Mouse (Mus musculus): ENCODE measurements at regions not wholly inside any gene's neighbourhood (a gene's known extent, or its start where the extent isn't known, plus 50 kb on each side); places are given as distances from the start of the nearest gene placed in this dataset.
A peak's percentile ranks its signal among the peaks of the same experiment; 100 is the strongest.

DNA sequence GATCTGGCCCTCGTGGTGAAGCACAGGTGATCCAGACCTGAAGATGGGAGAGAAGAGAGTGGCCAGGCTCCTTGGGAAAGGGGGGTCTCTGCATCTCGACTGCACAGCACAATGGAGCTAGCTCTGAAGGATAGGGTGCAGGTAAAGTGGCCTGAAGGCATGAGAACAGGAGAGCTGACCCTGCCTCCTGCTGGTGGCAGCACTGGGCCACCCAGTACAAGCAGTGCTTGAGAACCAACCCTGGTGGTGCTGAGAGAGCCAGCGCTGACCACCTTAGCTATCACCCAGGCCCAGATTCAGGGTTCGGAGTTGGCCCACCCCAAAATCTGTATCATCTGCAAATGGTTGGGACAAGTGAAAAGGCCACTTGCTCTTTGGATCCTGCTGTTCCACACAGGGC lies 66.2 kb downstream of the A730009L09Rik start:
- no peak for DNase-seq (ENCODE audit: inconsistent ontology term)

DNA sequence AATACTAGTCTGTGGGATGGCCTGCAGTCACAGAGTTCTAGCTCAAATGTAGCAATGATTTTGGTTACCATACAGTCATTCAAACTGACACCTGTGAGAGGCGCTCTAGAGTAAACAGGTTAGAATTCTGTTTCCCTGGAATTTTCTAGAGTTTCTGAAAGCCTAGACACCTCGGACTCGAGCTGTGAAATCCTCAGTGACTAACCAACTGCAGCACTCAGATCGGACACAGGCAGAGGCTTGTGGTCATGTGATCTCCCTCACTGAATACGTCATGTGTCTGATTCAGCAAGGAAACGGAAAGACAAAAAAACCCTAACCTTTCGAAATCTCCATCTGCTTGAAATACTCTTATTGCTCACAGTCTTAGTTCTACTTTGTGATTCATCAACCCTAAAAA lies 68.4 kb downstream of the A730009L09Rik start:
- no peak for DNase-seq (ENCODE audit: inconsistent ontology term)

DNA sequence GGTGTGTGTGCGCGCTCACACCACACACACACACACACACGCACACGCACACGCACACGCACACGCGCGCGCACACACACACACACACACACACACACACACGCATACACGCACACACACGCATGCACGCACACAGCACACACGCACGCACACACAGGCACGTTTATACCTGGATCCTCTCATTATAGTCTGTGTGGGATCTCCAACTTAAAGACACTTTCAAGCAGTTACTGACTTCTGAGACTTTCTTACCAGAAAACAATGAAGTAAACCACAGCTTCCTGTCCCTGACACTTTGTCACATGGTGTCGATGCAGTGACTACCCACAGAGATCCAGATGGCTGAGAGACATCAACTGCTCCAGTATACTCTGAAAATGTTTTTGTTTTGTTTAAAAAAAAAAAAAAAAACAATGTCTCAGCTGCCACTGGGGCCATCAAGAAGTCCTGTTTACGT lies 68.9 kb downstream of the A730009L09Rik start:
- no peak for DNase-seq (ENCODE audit: inconsistent ontology term)

DNA sequence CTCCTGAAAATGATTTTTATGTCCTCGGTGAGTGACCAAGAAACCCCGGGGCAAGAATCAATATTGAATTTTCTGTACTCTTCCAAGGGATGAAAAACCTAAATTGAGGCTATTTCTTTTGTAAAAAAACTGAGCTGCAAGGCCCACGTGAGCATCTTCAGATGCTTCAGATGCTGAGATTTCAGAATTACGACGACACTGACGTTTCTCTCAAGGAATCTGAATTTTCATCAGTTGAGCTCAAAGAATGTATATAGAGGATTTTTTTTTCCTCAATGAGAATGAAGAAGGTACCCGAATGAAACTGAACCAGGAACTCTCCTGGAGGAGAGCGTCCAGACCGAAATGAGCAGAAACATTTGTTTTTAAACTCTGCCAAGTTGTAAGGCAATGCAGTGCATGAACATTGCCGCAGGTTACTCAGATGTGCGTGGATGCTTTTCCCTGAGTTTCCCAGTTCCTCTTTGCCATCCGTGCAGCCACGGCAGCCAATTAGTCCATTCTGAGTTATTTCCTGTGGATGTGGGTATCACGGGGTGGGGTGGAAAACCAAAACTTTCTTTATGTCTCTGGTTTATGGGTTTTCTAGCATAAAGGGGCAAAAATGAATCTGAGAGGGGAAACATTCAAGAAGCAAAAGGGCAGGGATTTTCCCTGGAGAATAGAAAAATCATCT lies 69.9 kb downstream of the A730009L09Rik start:
- DNase-seq (ENCODE audit: inconsistent ontology term): no peak

DNA sequence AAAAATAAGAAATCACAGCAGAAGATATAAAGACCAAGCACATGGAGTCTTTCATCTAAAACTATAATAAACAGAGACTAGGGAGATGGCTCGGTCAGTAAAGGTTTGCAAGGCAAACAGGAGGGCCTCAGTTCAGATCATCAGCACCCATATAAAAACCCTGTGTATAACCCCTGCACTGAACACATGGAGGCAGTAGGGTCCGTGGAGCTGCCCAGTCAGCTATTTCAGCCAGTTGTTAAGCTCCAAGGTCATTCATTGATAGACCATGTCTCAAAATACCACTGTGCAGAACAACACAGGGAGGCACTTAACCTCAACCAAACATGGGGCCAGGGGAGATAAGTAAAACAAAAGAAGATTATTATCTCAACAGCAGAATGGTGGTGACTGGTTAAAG lies 78.1 kb downstream of the A730009L09Rik start:
- DNase-seq (ENCODE audit: inconsistent ontology term): no peak

DNA sequence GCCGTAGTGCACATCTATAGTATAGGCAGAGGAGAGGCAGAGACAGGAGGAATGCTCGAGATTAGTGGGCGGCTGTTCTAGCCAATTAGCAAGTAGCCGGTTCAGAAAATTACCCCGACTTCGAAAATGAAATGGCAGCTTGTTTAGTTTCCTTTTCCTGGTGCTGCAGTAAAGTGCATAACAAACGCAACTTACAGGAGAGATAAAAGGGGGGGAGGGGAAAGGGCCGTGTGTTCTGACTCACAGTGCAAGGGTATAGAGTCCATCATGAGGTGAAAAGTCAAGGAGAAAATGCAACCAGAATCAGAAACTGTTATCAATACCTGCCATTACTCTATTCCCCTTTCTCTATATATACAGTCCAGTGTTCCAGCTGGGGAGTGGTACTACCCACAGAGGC lies 88.0 kb downstream of the A730009L09Rik start:
- DNase-seq (ENCODE audit: inconsistent ontology term): no peak

DNA sequence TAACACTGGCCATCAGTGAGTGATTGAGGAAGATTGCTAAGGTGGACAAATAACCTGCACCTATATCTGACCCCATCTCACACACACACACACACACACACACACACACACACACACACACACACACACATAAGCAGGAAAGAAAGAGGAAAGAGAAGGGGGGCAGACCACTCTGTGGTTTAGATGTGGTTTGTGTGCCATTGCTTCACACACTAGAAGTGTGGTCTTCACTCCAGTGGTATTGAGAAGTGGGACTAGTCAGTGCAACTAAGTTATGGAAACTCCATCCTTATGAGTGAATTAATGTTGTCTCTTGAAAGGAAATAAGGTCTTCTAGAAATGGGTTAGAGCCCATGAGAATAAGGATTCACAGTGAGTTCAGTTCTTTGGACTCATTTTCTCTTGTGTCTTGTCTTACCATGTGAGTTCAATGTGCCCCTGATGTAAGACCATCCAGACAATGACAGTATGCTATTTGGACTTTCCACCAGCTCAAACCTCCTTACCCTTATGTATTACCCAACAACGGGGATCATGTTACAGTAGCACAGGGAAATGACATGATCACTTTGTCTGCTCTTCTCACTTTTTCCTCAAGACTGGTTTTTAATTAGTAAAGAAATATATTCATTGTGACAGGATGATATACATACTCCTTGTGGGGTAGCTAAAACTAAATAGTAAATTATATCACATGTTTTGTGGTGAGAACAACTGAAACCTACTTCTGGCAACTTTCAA lies 88.7 kb downstream of the A730009L09Rik start:
- no peak for DNase-seq (ENCODE audit: inconsistent ontology term)

DNA sequence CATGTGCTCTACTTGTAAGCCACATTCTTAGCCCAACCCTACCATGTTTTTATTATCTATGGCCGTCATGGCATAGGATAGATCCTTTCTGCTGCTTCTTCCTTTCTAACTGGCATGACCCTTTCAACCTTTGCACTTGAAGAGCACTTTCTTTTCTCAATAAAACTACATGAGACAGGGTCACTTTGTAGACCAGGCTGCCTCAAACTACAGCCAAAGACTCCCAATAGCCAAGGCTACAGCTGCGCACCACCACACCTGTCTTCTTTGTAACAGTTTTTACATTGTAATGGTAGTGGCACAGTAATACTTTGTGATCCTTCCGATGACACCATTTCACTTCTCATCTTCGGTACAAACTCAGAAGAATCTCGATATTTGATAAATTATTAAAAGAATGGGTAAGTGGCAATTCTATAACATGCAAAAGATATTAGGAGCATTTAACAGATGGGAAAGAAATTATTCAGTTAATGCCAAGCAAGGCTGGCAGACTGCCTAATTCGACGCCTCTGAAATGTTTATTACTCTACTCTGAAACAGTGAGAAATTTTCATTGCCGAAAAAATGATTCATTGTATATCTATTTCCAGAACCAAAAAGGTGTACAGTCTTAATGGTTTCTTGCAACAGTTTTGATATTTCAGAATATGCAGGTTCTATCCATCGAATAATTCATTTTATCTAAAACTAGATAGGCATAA lies 89.5 kb downstream of the A730009L09Rik start:
- DNase-seq (ENCODE audit: inconsistent ontology term): no peak

DNA sequence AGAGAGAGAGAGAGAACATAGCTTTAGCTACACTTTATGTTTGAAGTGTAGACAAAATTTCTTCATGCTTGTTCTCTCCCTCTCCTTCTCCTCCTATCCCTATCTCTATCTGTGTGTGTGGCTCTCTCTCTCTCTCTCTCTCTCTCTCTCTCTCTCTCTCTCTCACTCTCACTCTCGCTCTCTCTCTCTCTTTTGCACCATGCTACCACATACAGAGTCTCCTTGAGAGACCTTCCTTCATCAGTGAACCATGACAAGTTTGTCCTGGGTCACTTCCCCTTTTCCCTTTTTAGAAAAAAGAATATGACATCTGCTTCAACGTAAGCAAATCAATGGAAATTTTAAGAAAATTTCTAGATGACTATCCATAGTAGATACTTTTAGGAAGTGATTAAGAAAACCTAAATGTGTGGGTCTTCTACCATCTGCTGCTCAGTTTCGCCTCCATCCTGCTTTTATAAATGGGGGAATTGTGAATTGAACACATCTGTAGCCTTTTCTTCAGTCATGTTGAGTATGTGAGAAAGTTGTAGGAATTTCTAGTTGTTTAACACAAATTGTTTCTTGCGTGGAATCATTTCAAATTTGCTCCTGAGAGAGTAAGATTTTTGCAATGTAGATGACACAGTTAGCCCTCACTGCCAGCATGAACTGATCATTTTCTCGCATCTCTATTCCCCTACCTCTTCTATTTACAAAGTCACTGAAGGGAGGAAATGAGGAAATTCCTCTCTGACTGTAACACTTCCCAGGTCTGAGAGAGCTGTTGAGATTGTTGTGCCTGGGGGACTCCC lies 91.3 kb downstream of the A730009L09Rik start:
- DNase-seq (ENCODE audit: inconsistent ontology term): no peak

DNA sequence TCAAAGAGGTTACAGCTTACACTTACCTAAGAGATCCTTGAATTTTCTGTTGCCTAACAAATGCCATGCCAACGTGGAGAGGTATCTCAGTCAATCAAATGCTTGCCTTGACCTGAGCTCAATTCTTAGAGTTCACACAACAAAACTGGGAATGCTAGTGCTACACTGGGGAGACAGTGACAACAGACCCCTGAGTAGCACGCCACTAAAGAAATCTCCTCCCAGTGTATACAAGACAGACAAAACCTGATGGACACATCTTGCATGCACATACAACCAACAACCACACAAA lies 91.8 kb downstream of the A730009L09Rik start:
- no peak for DNase-seq (ENCODE audit: inconsistent ontology term)

DNA sequence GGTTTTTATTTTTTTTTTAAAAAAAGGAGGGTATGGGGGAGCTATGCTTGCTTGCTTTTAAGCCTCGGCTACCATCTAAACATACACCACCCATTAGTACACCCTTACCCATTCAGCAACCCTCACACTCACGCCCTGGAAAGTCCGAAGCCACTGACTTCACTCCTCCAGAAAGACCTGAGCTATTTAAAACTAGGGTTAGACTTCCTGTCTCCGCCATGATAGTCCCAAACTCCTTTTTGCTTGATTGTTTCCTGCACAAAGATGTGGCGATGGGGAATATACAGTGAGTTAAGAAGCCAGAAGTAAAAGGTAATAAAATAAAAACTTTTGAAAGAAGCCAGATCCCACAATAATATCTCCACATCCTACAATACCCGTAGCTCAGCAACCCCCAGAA lies 92.6 kb downstream of the A730009L09Rik start:
- no peak for DNase-seq (ENCODE audit: inconsistent ontology term)

DNA sequence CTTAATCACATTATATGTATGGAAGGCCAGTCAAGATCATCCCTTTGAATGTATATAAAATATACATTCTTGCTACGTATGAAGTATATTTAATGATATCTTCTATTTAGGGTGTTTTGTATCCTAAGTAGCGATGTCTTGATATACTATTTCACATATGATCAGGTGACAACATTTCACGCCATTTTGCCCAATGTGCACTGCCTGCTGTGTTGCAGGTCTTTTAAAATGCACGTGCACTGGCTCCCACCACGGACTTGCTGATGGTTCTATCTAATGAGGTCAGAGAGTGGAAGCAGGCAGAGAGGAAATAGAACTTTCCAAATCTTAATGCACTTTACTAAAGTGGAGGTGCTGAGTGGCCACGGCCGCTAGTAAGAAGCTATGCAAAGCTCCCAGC lies 100.8 kb downstream of the A730009L09Rik start:
- no peak for DNase-seq (ENCODE audit: inconsistent ontology term)

DNA sequence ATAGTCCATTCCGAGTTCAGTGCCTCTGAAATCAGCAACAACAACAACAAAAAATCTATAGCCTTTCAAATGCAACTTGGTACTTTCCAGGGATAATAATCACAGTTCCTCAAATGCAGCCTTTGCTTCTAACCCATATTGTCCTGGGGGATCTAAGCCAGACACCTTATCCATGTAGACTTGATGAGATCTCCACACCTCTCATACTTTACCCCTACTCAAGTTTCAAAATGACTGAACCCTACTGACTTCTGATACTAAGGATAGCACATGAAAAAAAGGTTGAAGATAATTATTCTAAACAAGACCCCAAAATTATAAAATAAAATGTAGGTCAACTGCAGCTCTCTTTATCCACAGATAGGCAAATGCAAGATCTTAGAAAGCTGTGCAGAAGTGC lies 101.2 kb downstream of the A730009L09Rik start:
- DNase-seq (ENCODE audit: inconsistent ontology term): no peak

DNA sequence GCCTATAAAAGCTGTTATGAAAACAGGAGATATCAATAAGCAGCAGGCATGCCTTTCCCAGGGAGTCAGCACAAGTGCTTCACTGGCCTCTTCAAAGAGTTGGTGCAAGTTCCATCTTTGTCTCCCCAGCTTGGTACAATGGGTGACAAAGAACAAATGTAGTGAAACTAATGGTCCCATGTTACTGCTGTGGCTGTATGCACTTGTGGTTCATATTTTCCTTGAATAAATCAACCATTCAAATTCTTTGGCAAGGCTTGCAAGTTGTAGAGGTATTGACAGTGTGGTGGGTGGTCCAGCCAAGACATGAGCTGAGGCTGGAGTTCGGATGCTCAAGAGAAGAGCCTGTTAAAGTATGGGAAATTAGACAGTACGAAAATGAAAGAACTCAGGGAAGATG lies 103.5 kb downstream of the A730009L09Rik start:
- DNase-seq (ENCODE audit: inconsistent ontology term): peak; percentile 72

DNA sequence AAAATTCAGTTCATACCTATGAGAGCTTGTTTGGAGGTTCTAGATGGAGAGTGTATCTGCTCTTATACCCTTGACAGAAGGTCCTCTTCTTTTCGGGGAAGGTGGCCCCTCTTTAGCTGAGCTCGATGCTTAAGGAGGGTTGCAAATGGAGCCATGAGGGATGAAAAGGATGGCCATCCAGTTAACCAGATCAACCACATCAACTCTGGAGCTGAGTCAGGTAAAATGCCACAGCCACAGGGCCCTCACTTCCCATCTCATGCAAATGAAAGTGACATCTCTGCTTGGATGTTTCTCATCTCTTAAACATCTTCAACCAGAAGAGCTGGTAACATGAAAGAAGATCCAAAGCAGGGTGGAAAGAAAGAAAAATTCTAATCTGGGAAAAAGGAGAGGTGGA lies 105.0 kb downstream of the A730009L09Rik start:
- DNase-seq (ENCODE audit: inconsistent ontology term): no peak

DNA sequence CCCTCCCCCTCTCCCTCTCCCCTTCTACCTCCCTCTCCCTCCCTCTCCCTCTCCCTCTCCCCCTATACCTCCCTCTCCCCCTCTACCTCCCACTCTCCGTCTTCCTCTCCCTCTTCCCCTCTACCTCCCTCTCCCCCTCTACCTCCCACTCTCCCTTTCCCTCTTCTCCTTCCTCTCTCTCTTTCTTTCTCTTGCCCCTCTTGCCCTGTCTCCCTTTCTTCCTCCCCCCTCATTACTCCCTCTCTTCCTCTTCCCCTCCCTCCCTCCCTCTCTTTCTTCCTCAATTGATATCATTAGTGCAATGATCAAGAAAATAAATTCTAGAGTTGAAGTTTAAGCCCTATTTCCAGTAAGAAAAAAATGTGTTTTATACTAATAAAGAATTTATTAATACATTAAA lies 105.9 kb downstream of the A730009L09Rik start:
- DNase-seq (ENCODE audit: inconsistent ontology term): no peak

DNA sequence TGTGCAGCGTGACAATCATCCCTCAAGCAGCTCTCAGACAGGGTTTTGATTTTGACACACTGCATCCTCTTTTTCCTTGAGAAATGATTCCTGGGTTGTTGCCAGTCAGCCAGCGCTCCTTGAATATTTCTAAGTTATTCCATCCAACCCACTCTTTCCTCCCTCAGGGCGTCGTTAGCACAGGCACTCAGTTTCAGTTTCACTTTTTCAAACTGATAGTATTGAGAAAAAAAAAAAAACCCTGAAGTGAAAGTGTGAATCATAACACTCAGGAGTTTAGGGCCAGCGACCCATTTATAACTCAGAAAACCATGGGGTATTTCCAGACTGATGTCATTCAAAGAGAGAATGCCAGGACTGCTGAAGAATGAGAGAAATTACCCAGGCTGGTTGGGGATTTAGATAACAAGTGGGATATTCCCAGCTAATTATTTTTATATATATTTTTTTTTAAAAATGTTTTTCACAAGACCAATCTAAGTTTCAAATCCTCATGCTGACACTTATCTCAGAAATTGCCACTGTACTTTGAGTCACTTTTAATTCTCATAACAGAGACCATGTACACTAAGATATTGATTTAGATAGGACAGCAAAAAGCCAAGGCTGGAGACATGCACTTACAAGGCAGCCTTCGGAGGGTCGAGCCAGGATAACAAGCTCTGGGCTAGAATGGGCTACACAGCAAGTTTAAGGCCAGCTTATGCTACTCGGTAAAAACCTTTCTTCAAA lies 106.5 kb downstream of the A730009L09Rik start:
- peak; percentile 89 for DNase-seq (ENCODE audit: inconsistent ontology term)

DNA sequence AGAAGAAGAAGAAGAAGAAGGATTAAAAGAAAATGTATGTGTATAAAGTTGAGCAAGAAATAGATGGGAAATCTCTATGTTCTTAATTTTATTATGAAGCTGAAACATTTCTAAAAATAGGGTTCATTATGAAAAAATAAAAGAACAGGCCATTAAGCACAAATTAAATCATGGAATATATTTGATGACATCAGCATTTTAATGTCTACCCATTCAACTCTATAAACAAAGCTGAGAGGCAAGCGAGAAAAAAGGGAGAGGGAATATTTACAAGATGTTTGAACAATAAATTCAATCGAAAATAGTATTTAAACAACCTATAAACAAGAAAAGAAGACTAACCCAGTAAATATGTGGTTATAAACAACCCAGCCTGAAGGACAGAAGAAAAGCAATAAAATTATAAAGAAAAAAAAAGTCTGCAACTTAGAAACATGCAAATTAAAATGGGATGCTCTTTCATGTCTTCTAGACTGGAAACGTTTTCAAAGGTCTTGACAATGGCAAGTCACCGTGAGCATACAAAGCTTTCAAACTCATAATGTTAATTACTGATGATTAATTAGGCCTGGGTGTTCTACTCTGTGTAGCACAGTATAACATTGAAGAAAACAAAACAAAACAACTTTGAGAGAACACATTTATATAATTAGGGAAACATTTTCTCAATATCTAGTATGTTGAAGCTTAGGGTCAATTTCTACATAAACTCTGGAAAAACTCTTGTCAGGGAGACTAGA lies 108.6 kb downstream of the A730009L09Rik start:
- peak; percentile 9 for DNase-seq (ENCODE audit: inconsistent ontology term)

DNA sequence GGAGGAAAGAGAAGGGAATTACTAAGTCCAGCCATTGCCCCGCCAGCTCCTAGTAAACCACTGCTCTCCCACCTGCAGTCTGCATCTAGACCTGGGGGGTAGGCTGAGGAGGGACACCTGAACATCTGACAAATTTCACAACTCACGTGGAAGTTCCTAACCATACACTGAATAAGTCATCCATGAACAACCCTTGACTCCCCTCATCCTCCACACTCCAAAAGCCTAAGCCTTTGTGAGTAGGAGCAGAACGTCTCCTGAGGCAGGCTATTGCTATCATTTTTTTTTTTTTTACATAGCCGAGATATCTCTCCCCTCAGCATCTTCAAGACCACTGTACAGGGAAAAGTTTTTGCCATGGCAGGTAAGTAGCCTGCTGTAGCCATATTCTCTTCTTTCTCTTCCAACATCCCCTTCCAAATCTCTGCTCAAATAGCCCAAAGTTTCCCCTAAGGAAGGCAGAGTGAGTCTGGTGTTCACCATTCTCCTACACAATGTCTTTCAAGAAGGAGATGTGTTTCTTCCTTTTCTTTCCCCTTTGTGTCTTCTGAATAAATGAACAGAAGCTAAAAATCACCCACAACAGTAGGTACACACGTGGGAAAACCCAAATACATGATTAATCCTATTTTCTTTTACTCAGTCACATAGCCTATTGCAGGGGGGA lies 109.7 kb downstream of the A730009L09Rik start:
- DNase-seq (ENCODE audit: inconsistent ontology term): no peak

DNA sequence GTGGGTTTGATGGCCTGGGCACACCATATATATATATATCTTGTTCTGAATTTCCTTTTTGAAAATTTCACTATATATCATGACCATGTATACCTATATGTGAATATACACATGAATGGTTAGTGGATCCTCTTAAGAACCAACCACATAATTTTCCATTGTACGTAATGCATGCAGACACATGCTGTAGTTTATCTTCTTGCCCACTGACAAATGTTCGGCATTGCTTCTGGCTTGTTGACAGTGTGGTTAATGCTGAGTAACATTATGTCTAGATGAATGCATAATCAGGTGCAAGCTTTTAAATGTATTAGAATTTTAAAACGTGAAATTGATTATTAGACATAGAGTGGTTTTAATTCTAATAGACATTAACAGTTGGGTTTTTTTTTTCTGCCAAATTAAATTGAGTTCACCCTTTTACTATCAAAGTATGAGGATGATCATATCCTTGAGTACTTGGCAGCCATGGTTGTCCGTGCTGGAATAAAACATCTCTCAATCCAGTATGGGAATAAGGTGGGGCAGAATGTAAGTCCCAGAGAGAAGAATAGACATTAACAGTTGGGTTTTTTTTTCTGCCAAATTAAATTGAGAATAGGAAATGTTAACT lies 110.3 kb downstream of the A730009L09Rik start:
- DNase-seq (ENCODE audit: inconsistent ontology term): no peak

Data from Muller cell, postnatal 12 days (primary cell).